Mouse (Mus musculus) liver, postnatal 0 days (tissue): Measurements from ENCODE around the gene Zfp865. TPM values are rescaled to one million over a fixed set of nuclear protein-coding genes. Genes with fewer than 3 reads are reported as not detected.

ENCODE experiments used
- ATAC-seq: fragments of 200-750 bp; cut with Nextera tagmentation; 2 replicates; pipeline ENCODE4 v1.8.0; 2017; ENCODE audit warnings: mild to moderate bottlenecking, moderate library complexity
- DNase-seq: peaks from one replicate; pipeline ENCODE4 v3.0.0-alpha.2; 2016
- H3K27ac ChIP-seq: fragments of 300-500 bp; sonication (generic); 2 replicates; pipeline ENCODE4 v1.5.1; 2014; ENCODE audit warnings: antibody characterized with exemption, moderate library complexity, mild to moderate bottlenecking, low read depth
- H3K27me3 ChIP-seq: fragments of 300-500 bp; sonication (generic); 2 replicates; pipeline ENCODE4 v1.6.1; 2014; ENCODE audit warnings: low read length, control low read depth, mixed read lengths; ENCODE audit not compliant: insufficient read depth
- H3K36me3 ChIP-seq: fragments of 300-500 bp; sonication (generic); replicated peaks from 2 replicates; pipeline ENCODE4 v1.6.1; 2014; ENCODE audit warnings: mild to moderate bottlenecking, control low read depth, low read length, moderate library complexity, mixed read lengths; ENCODE audit not compliant: insufficient read depth
- H3K4me1 ChIP-seq: fragments of 300-500 bp; sonication (generic); 2 replicates; pipeline ENCODE4 v1.6.1; 2014; ENCODE audit warnings: antibody characterized with exemption, mild to moderate bottlenecking, control low read depth; ENCODE audit not compliant: insufficient read depth
- H3K4me2 ChIP-seq: fragments of 300-500 bp; sonication (generic); 2 replicates; pipeline ENCODE4 v1.6.1; 2014; ENCODE audit warnings: low read depth, mild to moderate bottlenecking, low read length, moderate library complexity, mixed read lengths
- H3K4me3 ChIP-seq: fragments of 300-500 bp; sonication (generic); 2 replicates; pipeline ENCODE4 v1.5.1; 2014; ENCODE audit warnings: low read depth, low read length
- H3K9ac ChIP-seq: fragments of 300-500 bp; sonication (generic); replicated peaks from 2 replicates; pipeline ENCODE4 v1.6.1; 2014; ENCODE audit warnings: mild to moderate bottlenecking, moderate library complexity
- H3K9me3 ChIP-seq: fragments of 300-500 bp; sonication (generic); 2 replicates; pipeline ENCODE4 v1.6.1; 2016; ENCODE audit warnings: mild to moderate bottlenecking, control low read depth, low read length, mixed read lengths
- CTCF ChIP-seq: sonication (generic); IDR thresholded peaks from 2 replicates; pipeline ENCODE4 v1.5.1; 2016; ENCODE audit warnings: antibody characterized with exemption, low read depth
- EP300 ChIP-seq: IDR thresholded peaks from 2 replicates; pipeline ENCODE4 v1.6.1; 2016; ENCODE audit warnings: antibody characterized with exemption, low read depth, mild to moderate bottlenecking
- WGBS: fragments of 180-500 bp; shearing (Covaris S2); extraction: QIAGEN DNeasy Blood & Tissue Kit; methylation state at CpG from one replicate; pipeline ENCODE4 v1.1.7; 2014; ENCODE audit not compliant: insufficient replicate concordance; 5-methylcytosine and 5-hydroxymethylcytosine counted together
- polyA plus RNA-seq: library from polyadenylated mRNA; unstranded; fragments of >200 nt; fragmentation: Nextera tagmentation; extraction: Ambion mirVana; gene quantifications from 2 replicates; pipeline ENCODE4 v1.2.1, GENCODE M21; 2015

The Zfp865 gene
- polyA plus RNA-seq, 1 experiment from 2014 or later, result 1.3 TPM

- Histone ChIP-seq H3K9ac (no peak overlapping the region), H3K36me3 (no peaks in the 10 kb centered on the region), H3K9me3 (no peaks in the 10 kb centered on the region), H3K4me2 (peak overlapping the region; percentile 98; the same call in 1 of the 2 replicates), H3K4me1 (peaks cover 23% of the 10 kb centered on the region), H3K27ac (no peak overlapping the region), H3K27me3 (peaks cover 34% of the 10 kb centered on the region), H3K4me3 (no peak overlapping the region)
- WGBS, result 89% methylated on average over 12 of the region's 12 CpGs
- TF ChIP-seq EP300 (no peak), CTCF (no peak)
- no peak for DNase-seq
- no peak for ATAC-seq
Measured at GRCm38 (mm10) chr7:5059421-5059820, 39.2 kb downstream of the Zfp865 start.

- peak overlapping the region; percentile 85 for H3K4me3 ChIP-seq
- H3K9me3 ChIP-seq, result no peaks in the 10 kb centered on the region
- DNase-seq (peak; percentile 83), ATAC-seq (no peak)
- peaks cover 25% of the 10 kb centered on the region for H3K27me3 ChIP-seq
- peak overlapping the region; percentile 98 for H3K4me2 ChIP-seq
- H3K9ac ChIP-seq, result peak overlapping the region; percentile 99
- no peaks in the 10 kb centered on the region for H3K36me3 ChIP-seq
- H3K27ac ChIP-seq, result peak overlapping the region; percentile 100
- WGBS, result 4% methylated on average over 27 of the region's 27 CpGs
- no peak for TF ChIP-seq EP300
- TF ChIP-seq CTCF, result peak; percentile 82
- peaks cover 27% of the 10 kb centered on the region for H3K4me1 ChIP-seq
Measured at GRCm38 (mm10) chr7:5060239-5060731, 40.1 kb downstream of the Zfp865 start.

- Histone ChIP-seq H3K27ac (peak overlapping the region; percentile 100), H3K9me3 (no peaks in the 10 kb centered on the region), H3K9ac (peak overlapping the region; percentile 99), H3K4me1 (peaks cover 36% of the 10 kb centered on the region), H3K27me3 (peaks cover 16% of the 10 kb centered on the region), H3K4me2 (peak overlapping the region; percentile 98), H3K4me3 (peak overlapping the region; percentile 85), H3K36me3 (peaks cover 4% of the 10 kb centered on the region)
- no peak for TF ChIP-seq EP300
- peak; percentile 89 for TF ChIP-seq CTCF
- ATAC-seq (peak; percentile 88), DNase-seq (peak; percentile 95)
- 0% methylated on average over 55 of the region's 60 CpGs for WGBS
Measured at GRCm38 (mm10) chr7:5060944-5061773, 41.0 kb downstream of the Zfp865 start.

DNA sequence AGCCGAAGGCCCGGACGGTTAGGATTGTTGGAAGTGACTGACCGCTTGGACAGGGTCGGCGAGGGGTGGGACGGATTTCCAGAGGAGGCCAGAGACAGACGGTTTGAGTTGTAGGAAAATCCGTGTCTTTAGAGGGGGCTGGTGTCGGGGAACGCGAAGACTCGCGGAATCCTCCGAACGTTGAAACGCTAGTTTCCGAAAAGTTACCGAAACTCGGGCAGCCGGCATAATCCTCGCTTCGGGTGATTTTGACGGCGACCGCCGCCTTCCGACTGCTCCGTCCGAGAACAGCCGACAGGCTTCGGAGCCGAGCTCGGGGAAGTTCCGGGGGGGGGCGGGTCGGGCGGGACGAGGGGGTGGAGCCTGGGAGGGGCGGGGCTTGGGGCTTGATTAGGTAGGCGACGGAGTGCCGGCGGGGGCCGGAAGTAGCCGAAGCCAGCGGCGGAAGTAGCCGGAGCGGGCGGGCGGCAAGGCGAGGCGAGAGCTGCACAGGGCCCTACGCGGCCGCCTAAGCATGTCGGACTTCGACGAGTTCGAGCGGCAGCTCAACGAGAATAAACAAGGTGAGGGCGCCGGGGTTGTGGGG lies 41.7 kb downstream of the Zfp865 start, which contains the start of gene U2af2:
TSS of gene U2af2 (plus strand) at position 370 of the 586 bp plus-strand sequence.
- peaks cover 9% of the 10 kb centered on the region for H3K27me3 ChIP-seq

DNA sequence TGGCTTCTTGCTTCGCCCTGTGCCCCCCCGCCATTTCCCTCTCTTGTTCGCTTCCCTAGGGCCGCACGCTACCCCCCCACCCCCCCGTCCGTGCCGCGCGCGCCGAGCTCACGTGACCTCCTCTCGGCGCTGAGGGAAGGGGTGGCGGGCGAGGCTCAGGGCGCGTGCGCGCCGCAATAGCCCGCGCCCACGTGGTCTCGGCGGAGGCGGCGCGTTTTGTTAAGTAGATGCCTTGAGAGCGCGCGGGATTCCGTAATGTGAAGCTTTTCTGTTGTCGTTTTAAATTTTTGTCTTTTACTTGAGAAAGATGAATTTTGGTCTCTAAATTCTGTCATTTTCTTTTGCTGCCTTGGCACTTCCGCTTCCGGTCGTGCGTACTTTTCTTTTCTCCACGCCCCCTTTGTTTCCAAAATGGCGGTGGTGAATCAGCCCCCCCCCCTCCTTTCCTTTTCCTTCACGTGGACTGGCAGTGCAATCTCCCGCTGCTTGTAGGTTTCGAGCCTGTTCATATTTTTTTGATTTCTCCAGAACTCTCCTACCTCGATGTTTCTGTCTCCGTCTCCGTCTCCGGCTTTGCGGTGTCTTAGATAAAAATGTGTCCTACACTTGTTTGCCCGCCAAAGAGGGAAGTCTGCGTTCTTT lies 42.3 kb downstream of the Zfp865 start:
- ATAC-seq (peak; percentile 60), DNase-seq (peak; percentile 82)
- Histone ChIP-seq H3K27me3 (peaks cover 3% of the 10 kb centered on the region), H3K36me3 (peaks cover 16% of the 10 kb centered on the region), H3K4me3 (peak overlapping the region; percentile 85), H3K9me3 (no peaks in the 10 kb centered on the region), H3K9ac (peak overlapping the region; percentile 99), H3K4me2 (peak overlapping the region; percentile 98), H3K27ac (peak overlapping the region; percentile 100), H3K4me1 (peaks cover 38% of the 10 kb centered on the region)
- WGBS, result under 1% methylated on average over 48 of the region's 51 CpGs
- no peak for TF ChIP-seq CTCF
- peak; percentile 44; the same call in 1 of the 2 replicates for TF ChIP-seq EP300

More for the DNA sequence above, 41.7 kb downstream of the Zfp865 start, which contains the start of gene U2af2:
- Histone ChIP-seq H3K9ac (peak within 1 kb of the TSS; percentile 99), H3K36me3 (peaks cover 10% of the 10 kb centered on the region), H3K4me2 (peak within 1 kb of the TSS; percentile 98), H3K9me3 (no peaks in the 10 kb centered on the region), H3K4me1 (peaks cover 39% of the 10 kb centered on the region), H3K27ac (peak within 1 kb of the TSS; percentile 100), H3K4me3 (peak within 1 kb of the TSS; percentile 85)
- TF ChIP-seq EP300 (no peak), CTCF (no peak)
- ATAC-seq (peak; percentile 75), DNase-seq (peak; percentile 97)
- WGBS, result under 1% methylated on average over 62 of the region's 65 CpGs
